Mouse (Mus musculus) testis, adult 2 months (tissue): ENCODE measurements around the gene Slc12a6.

ENCODE experiments used
- CTCF ChIP-seq: fragments of 200-500 bp; IDR thresholded peaks from 2 replicates; pipeline ENCODE4 v1.5.1; 2012; ENCODE audit warnings: low read depth, mild to moderate bottlenecking, inconsistent platforms, low read length, moderate library complexity; ENCODE audit not compliant: control insufficient read depth, insufficient read depth, insufficient replicate concordance
- POLR2A ChIP-seq: fragments of 200-500 bp; IDR thresholded peaks from 2 replicates; pipeline ENCODE4 v1.6.1; 2012; ENCODE audit warnings: low read depth, mild to moderate bottlenecking, inconsistent platforms, low read length, moderate library complexity; ENCODE audit not compliant: control insufficient read depth

- TF ChIP-seq POLR2A (no peak), CTCF (no peak)
Measured at GRCm38 (mm10) chr2:112369941-112370340, 104.3 kb downstream of the Slc12a6 start.
